Mouse (Mus musculus): ENCODE results near the gene Olfr943. TPM values are rescaled to one million over a fixed set of nuclear protein-coding genes. Genes with fewer than 3 reads are reported as not detected.

Gene Olfr943
- not detected for total RNA-seq (2021)
- long read RNA-seq, result 0 reads

DNA sequence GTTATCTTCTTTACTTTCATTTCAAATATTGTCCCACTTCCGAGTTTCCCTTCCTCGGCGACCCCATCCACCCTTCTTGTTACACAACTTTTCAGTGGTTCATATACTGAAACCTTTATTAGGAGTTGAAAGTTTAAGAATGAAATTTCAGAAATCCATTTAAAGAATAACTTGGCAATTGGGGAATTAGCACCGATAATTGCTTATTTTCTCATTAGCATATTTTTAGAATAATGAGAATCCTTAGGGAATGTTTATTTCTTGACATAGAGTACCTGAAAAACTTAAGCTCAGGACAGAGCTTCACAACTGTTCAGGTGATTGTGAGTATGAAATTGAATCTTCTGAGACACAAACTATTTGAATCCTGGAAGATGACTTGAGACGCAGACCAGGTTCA, at the start of gene Olfr943:
Olfr943 (plus strand) TSS at position 301 of the 400 bp plus-strand sequence.
- no peak for DNase-seq (ENCODE audit: low spot score in 2 of 2)

GRCm38 (mm10) chr9:39127326-39127725, 38.8 kb upstream of the Olfr943 start:
- DNase-seq (ENCODE audit: low spot score in 2 of 2), result no peak

DNA sequence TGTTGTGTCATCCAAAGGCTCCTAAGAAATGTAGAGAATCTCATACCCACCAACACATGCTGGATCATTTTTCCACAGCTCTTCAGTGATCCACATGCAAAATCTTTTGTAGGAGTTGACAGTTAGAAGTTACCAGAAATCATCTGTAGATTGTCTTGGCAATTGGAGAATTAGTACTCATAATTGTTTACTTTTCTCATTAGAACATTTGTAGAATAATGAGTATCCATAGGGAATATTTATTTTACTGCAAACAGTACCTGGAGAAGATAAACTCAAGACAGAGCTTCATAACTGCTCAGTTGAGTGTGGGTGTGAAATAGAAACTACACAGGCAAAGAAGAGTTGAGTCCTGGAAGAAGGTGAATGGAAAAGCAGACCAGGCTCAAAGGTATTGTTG, 38.3 kb upstream of the Olfr943 start, which contains the start of gene Olfr27:
Olfr27 (plus strand) TSS at position 301 of the 400 bp plus-strand sequence.
- DNase-seq (ENCODE audit: low spot score in 2 of 2), result no peak

DNA sequence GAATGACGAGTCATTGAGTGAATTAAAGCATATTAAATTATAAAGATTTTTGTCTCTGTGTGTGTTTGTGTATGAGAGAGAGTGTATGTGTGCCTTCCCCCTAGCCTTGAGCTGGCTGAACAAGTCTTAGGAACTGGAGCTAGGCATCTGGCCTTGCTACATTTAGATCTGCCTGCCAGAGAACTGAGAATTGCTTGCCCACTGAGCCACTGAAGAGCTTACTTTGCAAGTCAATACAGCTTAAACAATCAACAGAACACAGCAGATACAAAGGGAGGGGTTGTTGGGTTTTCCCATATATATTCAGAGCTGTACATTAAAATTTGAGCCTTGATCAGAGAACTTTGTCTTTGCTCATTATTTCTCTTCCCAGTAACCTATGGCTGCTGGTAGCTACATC, 13.7 kb upstream of the Olfr943 start:
- no peak for DNase-seq (ENCODE audit: low spot score in 2 of 2)

GRCm38 (mm10) chr9:39201620-39202019, 35.5 kb downstream of the Olfr943 start, which contains the start of gene Olfr944:
Olfr944 (plus strand) TSS chr9:39201920.
- no peak for DNase-seq (ENCODE audit: low spot score in 2 of 2)

Other genes starting within 250 kb of the Olfr943 start
- not detected for gene Olfr930, start 236.5 kb upstream of the Olfr943 start, total RNA-seq (2021)
- gene Olfr933, start 194.0 kb upstream of the Olfr943 start, total RNA-seq (2021), result not detected
- gene Olfr934, start 178.0 kb upstream of the Olfr943 start, total RNA-seq (2021), result not detected
- not detected for gene Olfr935, start 166.6 kb upstream of the Olfr943 start, total RNA-seq (2021)
- not detected for gene Olfr146, start 142.9 kb upstream of the Olfr943 start, total RNA-seq (2021)
- gene Olfr937, start 101.4 kb upstream of the Olfr943 start, total RNA-seq (2021), result not detected
- gene Olfr938, start 87.4 kb upstream of the Olfr943 start, total RNA-seq (2021), result not detected
- not detected for gene Olfr27, start 38.2 kb upstream of the Olfr943 start, total RNA-seq (2021)
- not detected for gene Olfr944, start 35.6 kb downstream of the Olfr943 start, total RNA-seq (2021)
- gene Olfr1537, start 83.7 kb downstream of the Olfr943 start, total RNA-seq (2021), result not detected
- not detected for gene Olfr945, start 110.5 kb downstream of the Olfr943 start, total RNA-seq (2021)
- not detected for gene Olfr948, start 159.7 kb downstream of the Olfr943 start, total RNA-seq (2021)
- not detected for gene Olfr951, start 221.1 kb downstream of the Olfr943 start, total RNA-seq (2021)